Mouse (Mus musculus) adrenal gland, adult 8-10 months (tissue): ENCODE measurements around the gene Pla2g6. TPM values are rescaled to one million over a fixed set of nuclear protein-coding genes. Genes with fewer than 3 reads are reported as not detected.

ENCODE experiments used
- DNase-seq: peaks from one replicate; pipeline ENCODE4 v3.0.0; 2022
- total RNA-seq, 4 experiments: library from RNA; stranded (reverse); gene quantifications; 2 replicates each; pipeline ENCODE4 v1.2.4; 2022

Gene Pla2g6
- total RNA-seq, 4 experiments from 2014 or later, result 27.8 to 36.2 (median 33.1) TPM

- DNase-seq, result no peak
Measured at GRCm38 (mm10) chr15:79350866-79351265, 22.7 kb upstream of the Pla2g6 start.

GRCm38 (mm10) chr15:79348651-79349050 lies 20.5 kb upstream of the Pla2g6 start:
- DNase-seq, result no peak

- peak; percentile 47 for DNase-seq
Measured at GRCm38 (mm10) chr15:79347845-79348506, 19.8 kb upstream of the Pla2g6 start.

GRCm38 (mm10) chr15:79347165-79347844 lies 19.1 kb upstream of the Pla2g6 start:
- DNase-seq, result peak; percentile 85

- no peak for DNase-seq
Measured at GRCm38 (mm10) chr15:79346051-79346793, 18.0 kb upstream of the Pla2g6 start, which contains the start of gene Maff. TSS of gene Maff (plus strand) at chr15:79346621.

- DNase-seq, result no peak
Measured at GRCm38 (mm10) chr15:79344627-79345026, 16.4 kb upstream of the Pla2g6 start.

- DNase-seq, result no peak
Measured at GRCm38 (mm10) chr15:79342641-79343337, 14.6 kb upstream of the Pla2g6 start.

GRCm38 (mm10) chr15:79338978-79339377 lies 10.8 kb upstream of the Pla2g6 start:
- DNase-seq, result no peak

- no peak for DNase-seq
Measured at GRCm38 (mm10) chr15:79335061-79335655, 7.0 kb upstream of the Pla2g6 start.

- no peak for DNase-seq
Measured at GRCm38 (mm10) chr15:79333409-79333808, 5.2 kb upstream of the Pla2g6 start.

- no peak for DNase-seq
Measured at GRCm38 (mm10) chr15:79330521-79330920, 2.3 kb upstream of the Pla2g6 start.

GRCm38 (mm10) chr15:79329979-79330363 lies 1.8 kb upstream of the Pla2g6 start:
- DNase-seq, result no peak

- no peak for DNase-seq
Measured at GRCm38 (mm10) chr15:79329346-79329978, 1.3 kb upstream of the Pla2g6 start.

- DNase-seq, result no peak
Measured at GRCm38 (mm10) chr15:79328939-79329275, 717 bp upstream of the Pla2g6 start.

GRCm38 (mm10) chr15:79326971-79327961 lies 924 bp downstream of the Pla2g6 start:
- no peak for DNase-seq

GRCm38 (mm10) chr15:79326264-79326663 lies 1.9 kb downstream of the Pla2g6 start:
- DNase-seq, result no peak

- no peak for DNase-seq
Measured at GRCm38 (mm10) chr15:79325742-79326141, 2.4 kb downstream of the Pla2g6 start.

- DNase-seq, result no peak
Measured at GRCm38 (mm10) chr15:79324373-79324772, 3.8 kb downstream of the Pla2g6 start.

- DNase-seq, result no peak
Measured at GRCm38 (mm10) chr15:79323791-79324155, 4.4 kb downstream of the Pla2g6 start.

- DNase-seq, result peak; percentile 80
Measured at GRCm38 (mm10) chr15:79322991-79323790, 5.0 kb downstream of the Pla2g6 start.
